Mouse (Mus musculus) mouse embryonic stem cell (cell line): ENCODE results near the gene Cd63.

Experiments used
- in situ Hi-C, 2 experiments: fragments of 300-500 bp; cut with MboI; formaldehyde crosslinking; loops; 1 replicate in 1 of 2; 3 replicates in 1 of 2; pipeline ENCODE4 v1.14.3; 2019 to 2020; ENCODE audit warnings: low sequenced_read_pairs in 2 of 2, low pct_unique_long_range_greater_than_20kb in 1 of 2, mixed read lengths in 1 of 2; ENCODE audit not compliant: unreplicated experiment in 1 of 2

Gene Cd63

DNA sequence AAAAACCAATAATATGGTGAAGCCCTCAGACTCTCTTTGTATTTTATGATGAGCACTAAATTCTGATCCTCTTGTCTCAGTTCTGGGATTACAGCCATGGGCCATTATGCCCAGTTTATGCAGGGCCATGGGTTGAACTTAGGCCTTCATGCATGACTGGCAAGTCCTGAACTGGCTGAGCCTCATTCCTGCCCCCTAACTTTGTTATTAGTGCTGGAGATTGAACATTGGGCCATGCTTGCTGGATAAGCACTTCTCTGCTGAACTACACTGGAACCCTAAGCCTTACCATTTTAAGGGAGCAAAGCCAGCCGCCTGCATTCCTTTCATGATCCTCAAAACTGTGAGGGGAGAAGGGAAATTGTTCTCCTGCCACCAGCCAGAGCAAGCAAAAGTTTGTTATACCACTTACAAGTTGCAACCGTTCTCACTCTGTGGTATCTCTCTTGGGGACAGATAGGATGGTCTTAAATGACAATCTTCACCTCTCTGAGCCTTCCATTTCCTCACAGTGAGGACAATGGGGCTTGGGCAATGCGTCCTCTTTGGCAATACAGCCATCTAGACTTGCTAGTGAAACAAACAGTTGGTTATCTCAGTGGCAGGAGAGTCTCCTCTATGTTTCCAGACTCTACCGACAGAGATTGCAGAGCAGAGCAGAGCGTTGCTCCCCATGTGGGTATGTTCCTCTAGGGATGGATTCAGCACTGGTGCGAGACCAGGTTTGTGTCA, 864 bp upstream of the Cd63 start:
- in situ Hi-C loops, result loop anchor here (10.0 kb wide), 2 partner anchors 165 to 285 kb away; no protein-coding TSS in a partner anchor

DNA sequence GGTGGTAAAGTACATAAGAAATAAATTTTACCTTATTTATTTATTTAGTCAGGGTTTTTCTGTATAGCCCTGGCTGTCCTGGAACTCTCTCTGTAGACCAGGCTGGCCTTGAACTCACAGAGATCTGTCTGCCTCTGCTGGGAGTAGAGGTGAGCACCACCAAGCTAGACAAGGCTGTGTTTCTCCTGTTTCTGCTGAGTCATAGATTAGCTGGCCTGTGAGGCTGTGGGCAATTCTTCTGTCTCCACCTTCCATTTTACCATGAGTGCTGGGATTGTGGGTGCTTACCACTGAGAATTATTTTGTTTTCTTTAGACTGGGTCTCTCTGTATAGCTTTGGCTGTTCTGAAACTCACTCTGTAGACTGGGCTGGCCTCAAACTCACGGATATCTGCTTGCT, 620 bp downstream of the Cd63 start:
- in situ Hi-C loops, result no loop called here

DNA sequence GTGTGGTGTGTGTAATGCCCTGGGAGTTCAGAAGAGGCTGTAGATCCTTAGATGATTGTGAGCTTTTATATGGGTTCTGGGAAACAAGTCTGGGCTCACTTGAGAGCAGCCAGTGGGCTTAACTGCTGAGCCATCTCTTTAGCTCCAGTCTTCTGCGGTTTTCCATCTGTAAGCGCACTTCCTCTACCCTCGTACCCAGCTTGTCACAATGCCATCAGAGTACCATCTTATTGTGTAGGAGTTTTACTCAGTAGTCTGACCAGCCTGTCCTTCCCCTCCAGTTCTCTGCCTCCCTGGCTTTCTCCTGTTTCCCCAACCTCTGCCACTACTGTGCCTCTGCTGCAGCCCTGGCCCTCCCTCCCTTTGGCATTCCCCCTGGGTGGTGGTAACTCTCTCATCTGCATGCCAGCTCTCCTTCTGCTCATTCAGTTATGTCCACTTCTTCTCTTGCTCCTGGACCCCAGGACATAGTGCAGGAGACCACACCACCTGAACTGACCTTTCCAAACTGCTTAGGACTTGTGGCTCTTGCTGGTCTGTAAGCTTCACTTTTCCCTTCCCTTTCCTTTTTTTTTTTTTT, 1.7 kb downstream of the Cd63 start:
- in situ Hi-C loops, result no loop called here

DNA sequence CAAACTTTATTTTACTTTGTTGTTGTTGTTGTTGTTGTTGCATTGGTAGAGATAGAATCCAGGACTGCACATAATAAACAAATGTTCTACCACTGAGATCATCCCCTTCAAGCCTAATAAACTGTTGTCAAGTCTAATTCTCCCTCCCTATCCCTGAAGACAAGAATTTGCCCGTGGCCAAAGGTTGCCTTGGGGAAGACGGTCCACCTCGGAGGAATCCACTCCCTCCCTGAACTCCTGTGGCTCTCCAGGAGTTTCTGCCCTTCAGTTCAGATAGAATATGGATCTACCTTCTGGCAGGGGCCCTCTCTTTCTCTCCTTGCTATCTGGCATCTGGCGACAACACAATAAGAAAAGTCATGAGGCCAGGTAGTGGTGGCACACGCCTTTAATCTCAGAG, 4.0 kb downstream of the Cd63 start:
- in situ Hi-C loops, result no loop called here

DNA sequence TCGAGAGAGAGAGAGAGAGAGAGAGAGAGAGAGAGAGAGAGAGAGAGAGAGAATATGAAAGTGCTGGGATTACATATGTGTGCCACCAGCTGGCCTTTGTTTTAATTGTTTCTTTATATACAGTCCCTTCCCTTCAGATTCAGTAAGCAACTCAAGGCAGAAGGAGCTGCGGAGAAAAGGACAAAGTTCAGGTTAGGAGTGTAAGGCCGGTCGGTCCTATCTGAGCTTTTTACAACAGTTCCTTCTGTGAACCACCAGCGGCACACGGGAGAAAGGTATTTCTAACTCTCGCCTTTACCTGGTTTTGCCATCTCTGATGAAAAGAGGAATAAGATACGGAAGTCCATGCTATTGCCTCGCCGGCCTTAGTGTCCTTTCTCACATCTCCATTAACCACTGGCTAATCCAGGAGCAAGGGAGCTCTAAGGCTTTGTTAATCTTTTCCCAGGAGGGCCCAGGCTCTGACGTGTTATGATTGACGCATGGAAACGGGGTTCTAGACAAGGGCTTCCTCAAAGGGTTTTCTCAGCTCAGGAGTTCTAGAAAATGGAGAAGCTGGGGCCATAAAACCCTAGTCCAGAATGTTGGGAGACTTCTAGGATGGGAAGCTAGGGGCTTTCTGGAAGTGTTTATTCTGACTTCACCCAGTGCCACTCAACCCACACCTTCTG, 8.1 kb downstream of the Cd63 start:
- in situ Hi-C loops, result no loop called here

DNA sequence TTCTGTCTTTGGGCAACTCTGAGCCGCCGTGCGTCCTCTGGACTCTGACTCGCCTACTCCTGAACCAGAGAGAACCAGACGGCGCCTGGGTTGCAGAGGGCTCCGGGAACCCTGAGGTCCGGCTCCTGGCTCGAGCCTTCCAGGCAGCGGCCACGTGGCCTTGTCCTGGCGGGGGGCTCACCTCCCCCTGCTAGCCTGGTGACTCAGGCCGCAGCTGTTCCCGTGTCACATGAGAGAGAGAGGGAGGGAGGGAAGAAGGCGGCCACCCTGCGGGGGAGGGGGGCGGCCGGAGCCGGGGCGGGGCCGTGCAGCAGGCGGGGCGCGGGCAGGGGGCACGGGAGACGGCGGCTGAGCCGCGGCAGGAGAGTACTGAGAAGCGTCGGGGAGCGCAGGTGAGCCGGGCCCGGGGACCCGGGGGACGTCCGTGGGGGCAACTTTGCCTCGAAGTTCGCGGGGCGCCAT, 8.8 kb downstream of the Cd63 start:
- in situ Hi-C loops, result no loop called here

DNA sequence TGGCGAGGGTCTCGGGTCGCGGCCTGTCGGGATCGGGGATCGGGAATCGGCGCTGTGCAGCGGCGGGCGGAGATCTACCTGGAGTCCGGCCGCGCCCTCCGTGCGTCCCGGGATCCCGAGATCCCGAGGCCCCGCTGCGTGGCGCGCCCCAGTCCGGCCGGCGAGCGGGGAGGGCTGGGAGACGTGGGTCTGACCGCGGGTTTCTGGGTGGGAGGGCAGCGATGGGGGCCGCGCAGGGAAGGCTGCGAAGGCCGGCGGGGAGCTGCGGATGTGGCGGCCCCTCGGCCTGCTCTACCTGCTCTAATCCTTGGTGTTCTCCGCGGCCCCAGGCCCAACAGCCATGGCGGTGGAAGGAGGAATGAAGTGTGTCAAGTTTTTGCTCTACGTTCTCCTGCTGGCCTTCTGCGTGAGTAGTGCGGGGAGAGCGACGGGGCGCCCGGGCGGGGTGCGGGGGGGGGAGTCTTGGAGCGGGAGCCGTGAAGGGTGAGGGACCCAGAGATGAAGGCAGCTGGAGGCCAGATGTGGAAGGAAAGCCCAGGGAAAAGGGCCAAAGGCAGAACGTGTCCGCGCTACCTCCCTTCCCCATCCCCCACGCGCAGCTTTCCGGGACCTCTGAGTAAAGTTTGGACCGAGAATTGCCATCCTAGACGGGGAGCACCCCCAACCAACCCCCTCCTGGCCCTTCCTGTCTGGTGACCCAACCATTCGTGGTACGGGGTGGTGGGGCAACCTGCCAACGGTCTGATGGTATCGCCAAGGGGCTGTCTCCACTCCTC, 9.5 kb downstream of the Cd63 start:
- in situ Hi-C loops, result no loop called here

DNA sequence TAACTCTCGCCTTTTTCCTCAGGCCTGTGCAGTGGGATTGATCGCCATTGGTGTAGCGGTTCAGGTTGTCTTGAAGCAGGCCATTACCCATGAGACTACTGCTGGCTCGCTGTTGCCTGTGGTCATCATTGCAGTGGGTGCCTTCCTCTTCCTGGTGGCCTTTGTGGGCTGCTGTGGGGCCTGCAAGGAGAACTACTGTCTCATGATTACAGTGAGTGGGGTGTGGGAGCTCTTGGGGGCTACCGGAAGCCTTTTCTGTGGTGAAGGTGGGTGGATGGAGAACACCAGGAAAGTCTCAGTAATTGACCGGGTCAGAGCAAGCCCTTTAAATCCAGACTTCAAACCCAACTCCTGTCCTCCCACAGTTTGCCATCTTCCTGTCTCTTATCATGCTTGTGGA, 10.6 kb downstream of the Cd63 start:
- in situ Hi-C loops, result no loop called here

DNA sequence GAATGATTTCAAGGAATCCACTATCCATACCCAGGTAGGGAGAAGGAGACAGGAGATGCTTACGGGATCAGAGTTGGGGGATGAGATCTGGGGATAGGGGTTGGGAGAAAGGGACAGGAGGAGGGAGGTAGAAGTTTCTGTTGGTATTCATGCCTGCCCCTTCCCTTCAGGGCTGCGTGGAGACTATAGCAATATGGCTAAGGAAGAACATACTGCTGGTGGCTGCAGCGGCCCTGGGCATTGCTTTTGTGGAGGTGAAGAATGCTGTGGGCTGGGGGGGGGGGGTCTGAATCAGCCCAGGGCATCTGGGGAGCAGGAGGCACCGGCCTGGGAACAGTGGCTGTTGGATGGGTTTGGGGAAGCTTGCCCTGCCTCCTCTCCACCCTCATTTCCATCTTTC, 11.5 kb downstream of the Cd63 start:
- in situ Hi-C loops, result no loop called here

DNA sequence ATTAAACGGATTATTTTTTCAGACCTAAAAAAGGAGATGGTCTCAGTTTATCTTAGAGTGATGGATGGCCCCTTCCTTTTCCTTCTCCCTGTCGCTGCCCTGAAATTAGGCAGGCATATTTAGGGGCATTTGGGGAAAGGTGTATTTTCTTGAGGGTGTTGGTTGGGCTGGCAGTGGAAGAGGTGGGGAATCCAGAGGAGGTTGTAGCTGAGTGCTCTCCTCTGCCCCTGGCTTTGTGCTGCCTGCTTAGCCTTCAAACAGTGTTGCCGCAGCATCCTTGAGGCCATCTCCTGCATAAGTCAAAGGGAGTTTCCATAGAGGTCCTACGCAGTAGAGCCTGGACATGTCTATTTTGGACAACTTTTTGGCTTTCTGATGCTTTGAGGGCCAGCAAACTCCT, 12.0 kb downstream of the Cd63 start:
- in situ Hi-C loops, result no loop called here

DNA sequence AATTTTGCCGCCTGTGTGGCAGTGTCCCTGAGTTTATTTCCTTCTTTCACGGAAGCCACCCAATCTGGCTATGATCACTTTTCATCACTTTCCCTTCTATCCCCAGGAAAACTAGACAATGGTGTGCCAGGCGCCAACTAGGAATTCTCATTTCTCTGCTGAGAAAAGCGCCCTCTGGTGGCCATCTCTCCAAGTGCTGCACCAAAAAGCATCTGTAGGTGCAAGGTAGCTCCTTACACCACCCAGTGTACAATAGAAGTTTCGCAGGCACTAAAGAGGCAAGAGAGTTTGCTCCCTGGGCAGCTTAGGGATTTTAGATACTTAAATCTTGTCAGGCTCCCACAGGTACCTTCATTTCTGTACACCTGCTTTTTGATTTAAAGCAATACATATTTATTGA, 12.4 kb downstream of the Cd63 start:
- in situ Hi-C loops, result no loop called here

DNA sequence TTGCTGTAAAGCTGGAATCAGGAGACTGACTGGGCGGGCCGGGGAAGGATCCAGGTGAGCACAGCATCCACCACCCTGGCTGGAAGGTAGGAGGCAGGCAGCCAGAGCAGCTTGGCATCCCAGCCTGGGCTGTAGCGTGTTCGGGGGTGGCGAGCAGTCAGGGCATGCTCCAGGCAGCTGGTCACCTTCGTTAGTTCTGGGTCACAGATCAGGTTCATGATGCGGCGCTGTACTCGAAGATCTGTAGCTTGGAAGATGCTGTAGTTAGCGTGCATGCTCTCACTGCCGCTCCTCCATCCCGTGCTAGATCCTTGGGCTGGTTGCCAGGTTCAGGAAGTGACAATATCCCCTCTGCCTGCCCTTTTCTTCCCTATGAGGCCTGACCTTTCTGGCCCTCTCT, 12.9 kb downstream of the Cd63 start:
- in situ Hi-C loops, result no loop called here

DNA sequence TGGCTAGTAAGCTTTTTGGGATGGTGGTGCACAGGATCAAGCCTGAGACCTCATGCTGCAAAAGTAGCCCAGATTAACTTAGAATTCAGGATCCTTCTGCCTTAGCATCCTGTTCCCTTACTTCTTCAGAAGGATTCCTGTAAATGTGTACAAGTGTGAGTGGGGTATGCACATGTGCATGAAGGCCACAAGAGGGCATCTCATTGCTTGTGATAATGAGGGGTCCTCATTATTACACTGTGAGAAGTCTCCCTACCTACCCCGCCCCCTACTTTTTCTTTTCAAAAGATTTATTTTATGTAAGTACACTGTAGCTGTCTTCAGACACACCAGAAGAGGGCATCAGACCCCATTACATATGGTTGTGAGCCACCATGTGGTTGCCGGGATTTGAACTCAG, 14.8 kb downstream of the Cd63 start:
- in situ Hi-C loops, result no loop called here

DNA sequence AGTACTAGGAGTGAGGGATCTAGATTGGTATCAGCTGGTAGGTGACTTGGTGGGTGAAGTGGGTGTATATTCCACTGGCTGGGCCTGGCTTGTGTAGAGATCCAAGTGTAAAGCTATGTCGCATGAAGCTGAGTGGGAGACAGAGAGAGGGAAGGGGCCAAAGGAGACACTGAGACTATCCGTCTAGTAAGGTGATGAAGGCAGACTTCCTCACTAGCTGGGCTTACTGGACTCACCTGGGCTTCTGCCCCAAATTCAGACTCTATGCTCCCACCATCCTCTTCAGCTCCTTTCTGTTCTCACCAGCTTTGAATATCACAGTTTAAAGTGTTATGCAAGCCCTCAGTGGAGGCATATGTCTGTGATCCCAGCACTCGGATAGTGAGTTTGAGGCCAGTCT, 15.9 kb downstream of the Cd63 start:
- in situ Hi-C loops, result no loop called here

DNA sequence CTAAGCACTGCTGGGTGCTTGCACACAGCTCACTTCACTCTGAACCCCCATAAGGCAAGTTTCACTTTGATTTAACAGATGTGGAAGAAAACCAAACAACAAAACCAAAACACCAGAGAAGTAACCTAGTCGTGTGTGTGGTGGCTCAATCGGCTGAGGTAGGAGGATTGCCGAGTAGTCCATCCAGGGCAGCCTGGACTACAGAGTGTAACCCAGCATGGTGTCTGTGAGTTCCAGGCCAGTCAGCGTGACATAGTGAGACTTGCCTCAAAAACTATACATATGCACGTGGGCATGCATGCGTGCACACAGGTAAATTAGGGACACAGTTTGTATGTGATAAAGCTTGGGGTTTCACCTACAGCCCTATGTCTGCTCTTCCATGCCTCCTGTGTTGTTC, 16.6 kb downstream of the Cd63 start:
- in situ Hi-C loops, result no loop called here

DNA sequence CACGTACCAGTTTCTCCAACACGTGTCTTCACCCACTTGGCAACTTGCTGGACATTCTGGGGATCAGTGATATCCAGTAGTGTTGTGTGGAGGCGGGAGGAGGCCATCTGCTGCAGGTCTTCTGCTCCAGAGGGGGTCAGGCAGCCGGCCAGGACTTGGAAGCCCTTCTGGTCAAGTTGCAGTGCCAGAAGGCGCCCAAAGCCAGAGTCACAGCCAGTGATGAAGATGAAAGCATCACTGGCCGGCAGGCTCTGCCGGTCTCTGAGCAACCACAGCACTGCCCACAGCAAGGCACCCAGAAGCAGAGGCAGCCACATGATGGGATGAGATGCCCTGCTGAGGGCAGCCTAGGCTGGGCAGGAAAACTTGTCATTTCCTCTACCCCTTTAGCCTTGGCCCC, 17.5 kb downstream of the Cd63 start:
- in situ Hi-C loops, result no loop called here

DNA sequence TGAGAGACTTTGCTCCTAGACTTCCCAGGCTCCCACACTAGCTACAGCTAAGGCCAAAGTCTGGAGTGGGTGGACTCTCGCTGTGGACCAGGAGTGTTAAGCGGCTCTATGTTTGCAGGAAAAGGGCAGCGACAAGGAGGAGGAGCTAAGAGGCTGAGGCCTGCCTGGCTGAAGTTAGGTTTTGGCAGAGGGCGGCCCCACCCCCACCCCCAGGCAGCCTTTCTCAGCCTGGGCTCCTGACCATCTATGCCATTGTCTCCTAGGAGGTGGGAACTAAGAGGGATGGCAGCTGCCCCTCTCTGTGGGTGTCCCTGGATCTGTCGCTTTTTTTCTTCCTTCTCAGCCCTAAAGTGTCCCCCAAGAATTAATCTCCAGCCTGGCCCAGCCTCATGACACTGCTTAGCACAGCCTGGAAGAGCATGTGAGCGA, 18.4 kb downstream of the Cd63 start:
- in situ Hi-C loops, result no loop called here

DNA sequence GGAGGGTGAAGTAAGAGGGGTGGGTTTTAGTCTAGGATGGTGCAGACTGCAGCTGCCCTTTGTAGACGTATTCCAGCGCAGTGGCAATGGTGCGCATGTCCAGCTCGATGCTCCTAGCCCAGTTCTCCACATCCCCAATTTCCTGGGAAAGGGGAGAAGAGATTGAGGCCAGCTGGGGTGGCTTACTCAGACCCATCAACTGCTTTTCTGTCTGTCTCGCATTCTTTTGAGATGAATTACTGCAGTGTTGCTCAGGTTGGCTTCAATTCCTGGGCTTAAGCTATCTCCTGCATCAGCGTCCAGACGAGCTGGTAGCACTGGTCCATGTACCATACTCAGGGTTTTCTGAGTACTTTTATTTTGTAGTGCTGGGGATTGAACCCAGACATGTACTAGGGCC, 19.2 kb downstream of the Cd63 start:
- in situ Hi-C loops, result no loop called here

DNA sequence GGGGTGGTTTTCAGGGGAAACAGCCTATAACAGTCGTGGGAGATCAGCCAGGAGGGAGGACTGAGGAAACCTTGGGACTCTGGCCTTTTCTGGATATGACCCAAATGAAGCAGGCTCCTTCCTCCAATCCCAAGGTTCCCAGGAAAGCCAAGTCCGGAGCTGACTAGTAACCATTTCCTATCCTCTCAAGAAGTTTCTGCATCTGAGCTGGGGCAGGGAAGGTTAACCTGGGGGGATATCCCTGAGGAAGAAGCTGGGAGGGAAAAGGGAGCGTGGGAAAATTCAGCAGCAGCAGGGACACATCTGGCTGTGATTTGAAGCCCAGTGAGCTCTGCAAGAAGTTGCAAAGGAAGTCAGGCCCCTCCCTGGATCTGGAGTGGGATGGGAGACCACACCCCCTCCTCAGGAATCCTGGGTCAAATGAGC, 20.0 kb downstream of the Cd63 start:
- in situ Hi-C loops, result no loop called here
